Mouse (Mus musculus) MEL (cell line): ENCODE results near the gene Col13a1.
A peak's percentile ranks its signal among the peaks of the same experiment; 100 is the strongest.

Experiments
- CHD2 ChIP-seq: IDR thresholded peaks from 2 replicates; pipeline ENCODE4 v1.6.1; 2011; ENCODE audit warnings: low read length, improper control_type of control experiment
- CTCF ChIP-seq, 3 experiments: IDR thresholded peaks in 2 of 3; conservative IDR thresholded peaks in 1 of 3; 2 replicates each; pipeline ENCODE4 v1.5.1; 2011 to 2012; ENCODE audit warnings: low read length in 3 of 3, low read depth in 2 of 3, mild to moderate bottlenecking in 2 of 3, improper control_type of control experiment in 1 of 3, inconsistent platforms in 1 of 3, mixed read lengths in 1 of 3, moderate library complexity in 1 of 3; ENCODE audit not compliant: control insufficient read depth in 1 of 3, insufficient read depth in 1 of 3, poor library complexity in 1 of 3, severe bottlenecking in 1 of 3
- ETS1 ChIP-seq: IDR thresholded peaks from 2 replicates; pipeline ENCODE4 v1.6.1; 2012; ENCODE audit warnings: low read depth, mild to moderate bottlenecking, inconsistent platforms, low read length, improper control_type of control experiment, moderate library complexity
- GABPA ChIP-seq: IDR thresholded peaks from 2 replicates; pipeline ENCODE4 v1.6.1; 2012; ENCODE audit warnings: low read depth, mild to moderate bottlenecking, inconsistent platforms, low read length, improper control_type of control experiment, moderate library complexity
- HCFC1 ChIP-seq: IDR thresholded peaks from 2 replicates; pipeline ENCODE4 v1.6.1; 2012; ENCODE audit warnings: low read depth, mild to moderate bottlenecking, inconsistent platforms, low read length, improper control_type of control experiment, moderate library complexity
- MAZ ChIP-seq: IDR thresholded peaks from 2 replicates; pipeline ENCODE4 v1.6.1; 2012; ENCODE audit warnings: low read depth, mild to moderate bottlenecking, inconsistent platforms, low read length, improper control_type of control experiment
- POLR2A ChIP-seq, 2 experiments: IDR thresholded peaks; 2 replicates each; pipeline ENCODE4 v1.6.1; 2011 to 2012; ENCODE audit warnings: low read length in 2 of 2, mild to moderate bottlenecking in 2 of 2, control low read depth in 1 of 2, improper control_type of control experiment in 1 of 2, low read depth in 1 of 2, moderate library complexity in 1 of 2; ENCODE audit not compliant: control insufficient read depth in 1 of 2, insufficient read depth in 1 of 2, poor library complexity in 1 of 2
- POLR2AphosphoS2 ChIP-seq: IDR thresholded peaks from 2 replicates; pipeline ENCODE4 v1.6.1; 2011; ENCODE audit warnings: low read length, improper control_type of control experiment
- TCF12 ChIP-seq: IDR thresholded peaks from 2 replicates; pipeline ENCODE4 v1.6.1; 2014; ENCODE audit warnings: low read depth, mild to moderate bottlenecking, inconsistent platforms, low read length, improper control_type of control experiment, moderate library complexity
- USF1 ChIP-seq: IDR thresholded peaks from 2 replicates; pipeline ENCODE4 v1.6.1; 2014; ENCODE audit warnings: low read depth, mild to moderate bottlenecking, inconsistent platforms, low read length, improper control_type of control experiment, moderate library complexity
- ZMIZ1 ChIP-seq: IDR thresholded peaks from 2 replicates; pipeline ENCODE4 v1.6.1; 2012; ENCODE audit warnings: low read depth, mild to moderate bottlenecking, inconsistent platforms, low read length, improper control_type of control experiment, moderate library complexity
- ZNF384 ChIP-seq: IDR thresholded peaks from 2 replicates; pipeline ENCODE4 v1.6.1; 2012; ENCODE audit warnings: low read depth, mild to moderate bottlenecking, inconsistent platforms, low read length, improper control_type of control experiment

- no peak for TF ChIP-seq POLR2A (IDR thresholded peaks at IDR 0.05; ENCODE audit: control insufficient read depth in 1 of 2, insufficient read depth in 1 of 2, low read depth in 1 of 2, low read length in 2 of 2, poor library complexity in 1 of 2)
- TF ChIP-seq HCFC1: no peak
- TF ChIP-seq CTCF (IDR thresholded peaks at IDR 0.05 in 2 of 3, conservative IDR thresholded peaks at IDR 0.05 in 1 of 3; ENCODE audit: control insufficient read depth in 1 of 3, insufficient read depth in 1 of 3, low read depth in 2 of 3, low read length in 3 of 3, poor library complexity in 1 of 3, severe bottlenecking in 1 of 3): peak; percentile 33 to 57 (median 34); a peak in 4 of 6 replicates
- TF ChIP-seq USF1: no peak
- no peak for TF ChIP-seq ETS1
- no peak for TF ChIP-seq ZNF384
- no peak for TF ChIP-seq TCF12
- TF ChIP-seq MAZ: no peak
- no peak for TF ChIP-seq ZMIZ1
- TF ChIP-seq CHD2: no peak
- TF ChIP-seq GABPA: no peak
- no peak for TF ChIP-seq POLR2AphosphoS2
Observed at GRCm38 (mm10) chr10:61820050-61820449, 158.9 kb downstream of the Col13a1 start.
